Mouse (Mus musculus): ENCODE data around the gene Gdf15.

Gdf15 gene

GRCm38 (mm10) chr8:70634066-70634465 is 1.8 kb upstream of the Gdf15 start:
- in situ Hi-C loops (cut with MboI; ENCODE audit: unreplicated experiment in 2 of 2) = loop anchor here in 1 of 2 experiments (5.0 kb wide), 1 partner anchor 78 kb away; no protein-coding TSS in a partner anchor

DNA sequence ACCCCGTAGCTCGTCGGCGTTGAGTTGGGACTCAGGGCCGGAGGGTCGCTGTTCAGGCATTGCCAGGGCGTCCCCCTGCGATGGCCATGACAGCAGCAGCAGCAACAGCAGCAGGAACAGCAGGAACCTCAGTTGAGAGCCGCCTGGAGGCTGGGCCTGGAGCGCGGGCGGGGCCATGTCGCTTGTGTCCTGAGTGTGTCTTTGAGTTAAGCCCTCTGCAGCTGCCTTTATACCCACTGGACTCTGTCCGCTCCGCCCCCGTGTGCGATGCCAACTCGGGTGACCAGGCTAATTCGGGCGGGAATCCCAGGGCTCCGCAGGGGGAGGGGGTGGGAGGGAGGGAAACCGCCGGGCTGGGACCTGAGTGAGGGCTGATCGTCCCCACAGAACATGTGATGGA is 820 bp downstream of the Gdf15 start:
- in situ Hi-C loops (cut with MboI; ENCODE audit: unreplicated experiment in 2 of 2) = loop anchor here in 1 of 2 experiments (5.0 kb wide), 1 partner anchor 81 kb away; no protein-coding TSS in a partner anchor

DNA sequence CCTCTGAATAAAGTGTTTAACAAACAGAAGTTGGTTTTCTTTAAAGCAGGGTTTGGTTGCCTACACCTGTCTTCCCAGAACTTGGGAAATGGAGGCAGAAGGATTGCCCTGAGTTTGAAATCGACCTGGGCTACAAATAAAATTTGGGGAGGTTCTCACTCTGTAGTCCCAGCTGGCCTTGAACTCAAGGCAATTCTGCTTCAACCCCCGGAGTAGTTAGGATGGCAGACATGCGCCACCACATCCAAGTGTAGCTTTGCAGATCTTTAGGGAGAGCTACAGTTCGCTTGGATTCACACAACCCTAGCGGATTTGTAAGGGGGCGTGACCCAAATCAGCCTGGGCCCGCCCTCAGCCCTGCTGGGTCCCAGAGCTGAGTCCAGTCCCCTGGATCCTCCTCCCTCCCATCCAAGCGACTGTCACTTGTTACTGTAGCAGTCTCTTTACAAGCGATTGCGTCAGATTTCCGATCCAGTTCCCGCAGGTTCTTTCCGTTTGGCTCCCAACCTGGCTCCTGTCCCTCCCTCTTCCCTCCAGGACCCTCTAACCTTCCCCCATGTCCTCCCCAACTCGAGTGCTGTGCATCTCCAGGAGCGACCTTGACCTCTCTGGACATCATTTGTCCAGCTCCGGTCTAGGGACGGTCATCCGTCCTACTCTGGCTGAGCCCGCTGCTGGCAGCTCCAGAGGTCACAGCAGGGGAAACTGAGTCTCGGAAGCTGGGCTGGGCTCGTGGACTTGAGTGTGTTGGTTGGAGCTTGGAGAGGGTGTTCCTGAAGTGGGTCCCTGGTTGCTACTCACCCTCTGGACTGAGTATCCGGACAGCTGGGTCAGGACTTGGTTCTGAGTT is 1.5 kb downstream of the Gdf15 start:
- in situ Hi-C loops (cut with MboI; ENCODE audit: unreplicated experiment in 2 of 2) = loop anchor here in 1 of 2 experiments (5.0 kb wide), 1 partner anchor 82 kb away; no protein-coding TSS in a partner anchor

- in situ Hi-C loops (cut with MboI; ENCODE audit: unreplicated experiment in 2 of 2) = loop anchor here in 1 of 2 experiments (5.0 kb wide), 1 partner anchor 82 kb away; no protein-coding TSS in a partner anchor
Measured at GRCm38 (mm10) chr8:70629574-70630531, 2.4 kb downstream of the Gdf15 start.

GRCm38 (mm10) chr8:70628986-70629490 is 3.2 kb downstream of the Gdf15 start:
- in situ Hi-C loops (cut with MboI; ENCODE audit: unreplicated experiment in 2 of 2) = no loop called here

DNA sequence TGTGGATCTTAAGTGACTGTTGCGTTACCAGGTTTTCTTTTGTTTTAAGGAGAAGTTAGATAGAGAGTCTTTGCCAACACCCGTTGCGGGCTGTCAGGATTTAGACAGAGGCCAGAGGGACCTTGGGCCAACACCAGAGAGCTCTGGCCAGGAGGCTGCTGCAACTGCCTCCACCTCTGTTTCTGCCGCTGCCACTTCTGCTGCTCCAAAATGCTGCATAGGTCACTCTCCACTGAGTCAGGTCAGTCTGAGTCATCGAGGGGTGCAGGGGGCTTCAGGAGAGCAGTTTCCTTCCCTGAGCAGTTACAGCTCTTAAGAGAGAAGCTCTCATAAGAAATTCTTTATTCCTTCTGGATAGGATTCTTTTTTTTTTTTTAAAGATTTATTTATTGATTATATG is 5.2 kb downstream of the Gdf15 start:
- in situ Hi-C loops (cut with MboI; ENCODE audit: unreplicated experiment in 2 of 2) = no loop called here

DNA sequence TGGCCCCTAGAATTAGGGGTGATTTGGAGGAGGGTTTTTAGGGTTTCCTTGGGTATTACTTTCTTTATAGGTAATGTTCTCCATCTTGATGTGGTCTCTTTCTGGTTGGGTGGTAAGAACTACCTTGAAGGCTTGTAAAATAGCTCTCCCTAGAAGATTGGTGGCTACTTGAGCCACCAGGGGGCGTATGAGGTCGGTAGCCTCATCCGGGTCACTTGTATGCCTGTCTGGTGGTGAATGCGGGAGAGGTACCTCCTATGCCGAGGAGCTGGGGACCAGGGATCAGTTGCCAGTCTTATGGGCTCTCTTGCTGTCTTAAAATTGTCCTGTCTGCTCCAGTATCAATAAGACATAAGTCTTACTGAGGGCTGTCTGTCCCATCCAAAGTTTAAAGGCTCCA is 7.2 kb downstream of the Gdf15 start:
- in situ Hi-C loops (cut with MboI; ENCODE audit: unreplicated experiment in 2 of 2) = no loop called here

GRCm38 (mm10) chr8:70622220-70622619 is 10.0 kb downstream of the Gdf15 start:
- in situ Hi-C loops (cut with MboI; ENCODE audit: unreplicated experiment in 2 of 2) = no loop called here

GRCm38 (mm10) chr8:70618888-70619334 is 13.3 kb downstream of the Gdf15 start:
- in situ Hi-C loops (cut with MboI; ENCODE audit: unreplicated experiment in 2 of 2) = loop anchor here (10.0 kb wide), 1 partner anchor 226 kb away; no protein-coding TSS in a partner anchor

GRCm38 (mm10) chr8:70617985-70618384 is 14.3 kb downstream of the Gdf15 start:
- in situ Hi-C loops (cut with MboI; ENCODE audit: unreplicated experiment in 2 of 2) = loop anchor here (10.0 kb wide), 1 partner anchor 227 kb away; no protein-coding TSS in a partner anchor

- in situ Hi-C loops (cut with MboI; ENCODE audit: unreplicated experiment in 2 of 2) = loop anchor here (10.0 kb wide), 1 partner anchor 228 kb away; no protein-coding TSS in a partner anchor
Measured at GRCm38 (mm10) chr8:70616645-70617044, 15.6 kb downstream of the Gdf15 start.

- in situ Hi-C loops (cut with MboI; ENCODE audit: unreplicated experiment in 2 of 2) = loop anchor here (10.0 kb wide), 1 partner anchor 229 kb away; no protein-coding TSS in a partner anchor
Measured at GRCm38 (mm10) chr8:70615894-70616293, 16.4 kb downstream of the Gdf15 start, which contains the start of gene Lrrc25. Lrrc25 (plus strand) TSS chr8:70616155.

- in situ Hi-C loops (cut with MboI; ENCODE audit: unreplicated experiment in 2 of 2) = loop anchor here (10.0 kb wide), 1 partner anchor 230 kb away; no protein-coding TSS in a partner anchor
Measured at GRCm38 (mm10) chr8:70615281-70615680, 17.0 kb downstream of the Gdf15 start.

- in situ Hi-C loops (cut with MboI; ENCODE audit: unreplicated experiment in 2 of 2) = loop anchor here (5.0 to 10.0 kb wide), 4 partner anchors 33 to 230 kb away; no protein-coding TSS in a partner anchor
Measured at GRCm38 (mm10) chr8:70614469-70614868, 17.8 kb downstream of the Gdf15 start.

- in situ Hi-C loops (cut with MboI; ENCODE audit: unreplicated experiment in 2 of 2) = loop anchor here (5.0 to 10.0 kb wide), 4 partner anchors 34 to 231 kb away; no protein-coding TSS in a partner anchor
Measured at GRCm38 (mm10) chr8:70613763-70614162, 18.5 kb downstream of the Gdf15 start.

- in situ Hi-C loops (cut with MboI; ENCODE audit: unreplicated experiment in 2 of 2) = loop anchor here (5.0 to 10.0 kb wide), 4 partner anchors 35 to 233 kb away; no protein-coding TSS in a partner anchor
Measured at GRCm38 (mm10) chr8:70611849-70612248, 20.4 kb downstream of the Gdf15 start.

GRCm38 (mm10) chr8:70610796-70611771 is 21.2 kb downstream of the Gdf15 start:
- in situ Hi-C loops (cut with MboI; ENCODE audit: unreplicated experiment in 2 of 2) = loop anchor here (5.0 to 10.0 kb wide), 4 partner anchors 36 to 234 kb away; no protein-coding TSS in a partner anchor
